Mouse (Mus musculus) adrenal gland, postnatal 0 days (tissue): ENCODE results near the gene Cirbp. TPM values are rescaled to one million over a fixed set of nuclear protein-coding genes. Genes with fewer than 3 reads are reported as not detected.

Experiments used
- polyA plus RNA-seq: library from polyadenylated mRNA; unstranded; fragments of >200 nt; fragmentation: Nextera tagmentation; extraction: Ambion mirVana; gene quantifications from 2 replicates; pipeline ENCODE4 v1.2.1, GENCODE M21; 2015

Gene Cirbp
- polyA plus RNA-seq, result 298 and 357 TPM in 2 replicates

GRCm38 (mm10) chr10:80165392-80166128, at the start of gene Cirbp:
Cirbp (plus strand) TSS chr10:80165985.

GRCm38 (mm10) chr10:80138553-80139438, 27.0 kb upstream of the Cirbp start, which contains the start of gene Atp5d:
Atp5d (plus strand) TSS chr10:80138632.

GRCm38 (mm10) chr10:80140666-80141035, 25.1 kb upstream of the Cirbp start, which contains the start of gene Cbarp:
Cbarp (minus strand) TSS chr10:80140835.

GRCm38 (mm10) chr10:80147719-80148601, 17.8 kb upstream of the Cirbp start, which contains the start of gene Midn:
Midn (plus strand) TSS chr10:80148272.

GRCm38 (mm10) chr10:80172527-80173292, 6.9 kb downstream of the Cirbp start, which contains the start of gene 1600002K03Rik:
1600002K03Rik (plus strand) TSS chr10:80172944.

GRCm38 (mm10) chr10:80179068-80180051, 13.6 kb downstream of the Cirbp start, which contains the start of gene Efna2:
Efna2 (plus strand) TSS chr10:80179482.

Other genes starting within 250 kb of the Cirbp start
- gene Kiss1r, start 249.0 kb upstream of the Cirbp start, polyA plus RNA-seq, result 0.77 and 1.0 TPM in 2 replicates
- 81.3 and 98.1 TPM in 2 replicates for gene R3hdm4, start 244.8 kb upstream of the Cirbp start, polyA plus RNA-seq
- gene Arid3a, start 238.9 kb upstream of the Cirbp start, polyA plus RNA-seq, result 1.7 and 2.8 TPM in 2 replicates
- gene Wdr18, start 205.8 kb upstream of the Cirbp start, polyA plus RNA-seq, result 53.4 and 76.1 TPM in 2 replicates
- gene Grin3b, start 195.3 kb upstream of the Cirbp start, polyA plus RNA-seq, result 0.11 and 0.16 TPM in 2 replicates
- gene Tmem259, start 181.7 kb upstream of the Cirbp start, polyA plus RNA-seq, result 19.3 and 25.0 TPM in 2 replicates
- gene Cnn2, start 177.4 kb upstream of the Cirbp start, polyA plus RNA-seq, result 57.9 and 65.3 TPM in 2 replicates
- 5.5 and 5.7 TPM in 2 replicates for gene Abca7, start 169.5 kb upstream of the Cirbp start, polyA plus RNA-seq
- gene Arhgap45, start 149.3 kb upstream of the Cirbp start, polyA plus RNA-seq, result 4.9 and 6.0 TPM in 2 replicates
- 156 and 175 TPM in 2 replicates for gene Polr2e, start 126.2 kb upstream of the Cirbp start, polyA plus RNA-seq
- gene Gpx4, start 118.8 kb upstream of the Cirbp start, polyA plus RNA-seq, result 1,645 and 2,206 TPM in 2 replicates
- gene Sbno2, start 60.4 kb upstream of the Cirbp start, polyA plus RNA-seq, result 7.0 and 17.7 TPM in 2 replicates
- 10.7 and 13.5 TPM in 2 replicates for gene Stk11, start 50.2 kb upstream of the Cirbp start, polyA plus RNA-seq
- gene Atp5d, start 27.4 kb upstream of the Cirbp start, polyA plus RNA-seq, result 381 and 502 TPM in 2 replicates
- 9.5 and 12.7 TPM in 2 replicates for gene Cbarp, start 25.1 kb upstream of the Cirbp start, polyA plus RNA-seq
- gene Midn, start 17.7 kb upstream of the Cirbp start, polyA plus RNA-seq, result 9.1 and 14.6 TPM in 2 replicates
- gene 1600002K03Rik, start 7.0 kb downstream of the Cirbp start, polyA plus RNA-seq, result 23.0 and 26.5 TPM in 2 replicates
- gene Efna2, start 13.5 kb downstream of the Cirbp start, polyA plus RNA-seq, result 13.9 and 14.2 TPM in 2 replicates
- 26.2 TPM in 2 replicates for gene Mum1, start 60.4 kb downstream of the Cirbp start, polyA plus RNA-seq
- gene Ndufs7, start 83.1 kb downstream of the Cirbp start, polyA plus RNA-seq, result 325 and 379 TPM in 2 replicates
- 79.8 and 194 TPM in 2 replicates for gene Gamt, start 95.0 kb downstream of the Cirbp start, polyA plus RNA-seq
- gene Dazap1, start 95.5 kb downstream of the Cirbp start, polyA plus RNA-seq, result 25.3 and 33.2 TPM in 2 replicates
- gene Rps15, start 126.5 kb downstream of the Cirbp start, polyA plus RNA-seq, result 722 and 992 TPM in 2 replicates
- gene Apc2, start 130.0 kb downstream of the Cirbp start, polyA plus RNA-seq, result 5.2 and 14.1 TPM in 2 replicates
- gene 2310011J03Rik, start 154.6 kb downstream of the Cirbp start, polyA plus RNA-seq, result 57.7 and 64.6 TPM in 2 replicates
- 3.2 and 3.3 TPM in 2 replicates for gene Pcsk4, start 163.5 kb downstream of the Cirbp start, polyA plus RNA-seq
- gene Reep6, start 164.0 kb downstream of the Cirbp start, polyA plus RNA-seq, result 5.7 and 5.9 TPM in 2 replicates
- 24.9 and 42.4 TPM in 2 replicates for gene Adamtsl5, start 182.4 kb downstream of the Cirbp start, polyA plus RNA-seq
- gene Plk5, start 190.5 kb downstream of the Cirbp start, polyA plus RNA-seq, result 0.26 TPM in 1 of 2 replicates, not detected in the other
- gene Mex3d, start 221.7 kb downstream of the Cirbp start, polyA plus RNA-seq, result 6.5 and 7.7 TPM in 2 replicates
- gene Mbd3, start 233.6 kb downstream of the Cirbp start, polyA plus RNA-seq, result 90.1 and 97.9 TPM in 2 replicates
- 1,129 and 1,245 TPM in 2 replicates for gene Uqcr11, start 240.8 kb downstream of the Cirbp start, polyA plus RNA-seq